Mouse (Mus musculus): ENCODE measurements at regions not wholly inside any gene's neighbourhood (a gene's known extent, or its start where the extent isn't known, plus 50 kb on each side); places are given as distances from the start of the nearest gene placed in this dataset.

GRCm38 (mm10) chr9:41525534-41525933 is 364.0 kb upstream of the Ubash3b start:
- H3K4me3 ChIP-seq = no peak overlapping the region
- H3K4me2 ChIP-seq (replicated peaks) = no peak overlapping the region
- H3K27me3 ChIP-seq = no peaks in the 10 kb centered on the region
- H3K4me1 ChIP-seq = peaks cover 26% of the 10 kb centered on the region
- no peak for ATAC-seq (ENCODE audit: low FRiP score, low read depth)
- H3K27ac ChIP-seq (replicated peaks) = peak overlapping the region; percentile 63
- H3K9me3 ChIP-seq = no peaks in the 10 kb centered on the region
- no peak overlapping the region for H3K9ac ChIP-seq (replicated peaks)
- 50% methylated on average over 1 of the region's 1 CpGs for WGBS
- H3K36me3 ChIP-seq = peaks cover 8% of the 10 kb centered on the region

- Histone ChIP-seq H3K4me2 (replicated peaks) (no peak overlapping the region), H3K9me3 (no peaks in the 10 kb centered on the region), H3K27ac (replicated peaks) (peak overlapping the region; percentile 63), H3K27me3 (no peaks in the 10 kb centered on the region), H3K4me1 (peaks cover 26% of the 10 kb centered on the region), H3K4me3 (no peak overlapping the region), H3K9ac (replicated peaks) (no peak overlapping the region), H3K36me3 (peaks cover 8% of the 10 kb centered on the region)
- ATAC-seq (ENCODE audit: low FRiP score, low read depth) = no peak
- WGBS = 68% methylated on average over 7 of the region's 7 CpGs
Observed at GRCm38 (mm10) chr9:41524591-41524990, 363.1 kb upstream of the Ubash3b start.

GRCm38 (mm10) chr9:41523969-41524368 is 362.5 kb upstream of the Ubash3b start:
- Histone ChIP-seq H3K27me3 (no peaks in the 10 kb centered on the region), H3K9me3 (no peaks in the 10 kb centered on the region), H3K27ac (replicated peaks) (peak overlapping the region; percentile 63; the same call in 1 of the 2 replicates), H3K4me2 (replicated peaks) (no peak overlapping the region), H3K4me1 (peaks cover 26% of the 10 kb centered on the region), H3K4me3 (no peak overlapping the region), H3K9ac (replicated peaks) (no peak overlapping the region), H3K36me3 (peaks cover 8% of the 10 kb centered on the region)
- WGBS = 98% methylated on average over 2 of the region's 2 CpGs
- no peak for ATAC-seq (ENCODE audit: low FRiP score, low read depth)

- no peak overlapping the region for H3K4me3 ChIP-seq
- no peaks in the 10 kb centered on the region for H3K9me3 ChIP-seq
- ATAC-seq (ENCODE audit: low FRiP score, low read depth) = no peak
- H3K4me2 ChIP-seq (replicated peaks) = no peak overlapping the region
- H3K4me1 ChIP-seq = peaks cover 30% of the 10 kb centered on the region
- no peaks in the 10 kb centered on the region for H3K27me3 ChIP-seq
- 85% methylated on average over 1 of the region's 1 CpGs for WGBS
- no peak overlapping the region for H3K27ac ChIP-seq (replicated peaks)
- H3K36me3 ChIP-seq = peaks cover 8% of the 10 kb centered on the region
- H3K9ac ChIP-seq (replicated peaks) = no peak overlapping the region
Observed at GRCm38 (mm10) chr9:41522302-41522701, 360.8 kb upstream of the Ubash3b start.

GRCm38 (mm10) chr9:41517787-41518186 is 356.3 kb upstream of the Ubash3b start:
- Histone ChIP-seq H3K27me3 (no peaks in the 10 kb centered on the region), H3K4me2 (replicated peaks) (no peak overlapping the region), H3K9me3 (no peaks in the 10 kb centered on the region), H3K4me3 (no peak overlapping the region), H3K9ac (replicated peaks) (no peak overlapping the region), H3K36me3 (0 out of 2 replicates have a peak, but pooled peaks cover 3% of the 10 kb centered on the region), H3K4me1 (0 out of 2 replicates have a peak, but pooled peaks cover 7% of the 10 kb centered on the region), H3K27ac (replicated peaks) (no peak overlapping the region)
- no peak for ATAC-seq (ENCODE audit: low FRiP score, low read depth)
- 75% methylated on average over 2 of the region's 2 CpGs for WGBS

- H3K27me3 ChIP-seq = no peaks in the 10 kb centered on the region
- no peaks in the 10 kb centered on the region for H3K36me3 ChIP-seq
- 77% methylated on average over 2 of the region's 2 CpGs for WGBS
- no peak overlapping the region for H3K9ac ChIP-seq (replicated peaks)
- H3K9me3 ChIP-seq = no peaks in the 10 kb centered on the region
- no peak for ATAC-seq (ENCODE audit: low FRiP score, low read depth)
- no peak overlapping the region; the same call in 1 of the 2 replicates for H3K27ac ChIP-seq (replicated peaks)
- H3K4me2 ChIP-seq (replicated peaks) = no peak overlapping the region
- H3K4me3 ChIP-seq = no peak overlapping the region
- H3K4me1 ChIP-seq = 0 out of 2 replicates have a peak, but pooled peaks cover 7% of the 10 kb centered on the region
Observed at GRCm38 (mm10) chr9:41517053-41517696, 355.7 kb upstream of the Ubash3b start.

- H3K4me2 ChIP-seq (replicated peaks) = no peak overlapping the region
- 0 out of 2 replicates have a peak, but pooled peaks cover 7% of the 10 kb centered on the region for H3K4me1 ChIP-seq
- H3K9ac ChIP-seq (replicated peaks) = no peak overlapping the region
- H3K36me3 ChIP-seq = no peaks in the 10 kb centered on the region
- H3K9me3 ChIP-seq = no peaks in the 10 kb centered on the region
- ATAC-seq (ENCODE audit: low FRiP score, low read depth) = no peak
- H3K4me3 ChIP-seq = no peak overlapping the region
- no peaks in the 10 kb centered on the region for H3K27me3 ChIP-seq
- H3K27ac ChIP-seq (replicated peaks) = no peak overlapping the region
Observed at GRCm38 (mm10) chr9:41515192-41515591, 353.7 kb upstream of the Ubash3b start.

GRCm38 (mm10) chr9:41513701-41514100 is 352.2 kb upstream of the Ubash3b start:
- 0 out of 2 replicates have a peak, but pooled peaks cover 7% of the 10 kb centered on the region for H3K4me1 ChIP-seq
- no peak overlapping the region for H3K4me2 ChIP-seq (replicated peaks)
- H3K36me3 ChIP-seq = peaks cover 5% of the 10 kb centered on the region; the same call in 1 of the 2 replicates
- 54% methylated on average over 1 of the region's 1 CpGs for WGBS
- H3K9ac ChIP-seq (replicated peaks) = no peak overlapping the region
- no peaks in the 10 kb centered on the region for H3K9me3 ChIP-seq
- no peak overlapping the region for H3K4me3 ChIP-seq
- no peaks in the 10 kb centered on the region for H3K27me3 ChIP-seq
- no peak overlapping the region for H3K27ac ChIP-seq (replicated peaks)
- no peak for ATAC-seq (ENCODE audit: low FRiP score, low read depth)

- no peak for ATAC-seq (ENCODE audit: low FRiP score, low read depth)
- no peak overlapping the region for H3K4me3 ChIP-seq
- no peak overlapping the region for H3K4me2 ChIP-seq (replicated peaks)
- H3K27ac ChIP-seq (replicated peaks) = no peak overlapping the region
- H3K9ac ChIP-seq (replicated peaks) = no peak overlapping the region
- H3K4me1 ChIP-seq = no peaks in the 10 kb centered on the region
- no peaks in the 10 kb centered on the region for H3K9me3 ChIP-seq
- no peaks in the 10 kb centered on the region for H3K27me3 ChIP-seq
- H3K36me3 ChIP-seq = peaks cover 17% of the 10 kb centered on the region
- WGBS = 93% methylated on average over 2 of the region's 2 CpGs
Observed at GRCm38 (mm10) chr9:41509597-41509996, 348.1 kb upstream of the Ubash3b start.

GRCm38 (mm10) chr9:41508746-41509145 is 347.2 kb upstream of the Ubash3b start:
- Histone ChIP-seq H3K9me3 (no peaks in the 10 kb centered on the region), H3K4me1 (no peaks in the 10 kb centered on the region), H3K27ac (replicated peaks) (no peak overlapping the region), H3K4me2 (replicated peaks) (no peak overlapping the region), H3K9ac (replicated peaks) (no peak overlapping the region), H3K36me3 (peaks cover 17% of the 10 kb centered on the region), H3K4me3 (no peak overlapping the region), H3K27me3 (no peaks in the 10 kb centered on the region)
- WGBS = 91% methylated on average over 5 of the region's 5 CpGs
- no peak for ATAC-seq (ENCODE audit: low FRiP score, low read depth)

- H3K9ac ChIP-seq (replicated peaks) = no peak overlapping the region
- no peak overlapping the region for H3K4me2 ChIP-seq (replicated peaks)
- H3K27ac ChIP-seq (replicated peaks) = no peak overlapping the region
- H3K4me1 ChIP-seq = no peaks in the 10 kb centered on the region
- H3K4me3 ChIP-seq = no peak overlapping the region
- H3K27me3 ChIP-seq = no peaks in the 10 kb centered on the region
- no peaks in the 10 kb centered on the region for H3K9me3 ChIP-seq
- no peak for ATAC-seq (ENCODE audit: low FRiP score, low read depth)
- peaks cover 19% of the 10 kb centered on the region for H3K36me3 ChIP-seq
- WGBS = 87% methylated on average over 5 of the region's 5 CpGs
Observed at GRCm38 (mm10) chr9:41498326-41498725, 336.8 kb upstream of the Ubash3b start.

GRCm38 (mm10) chr9:41490112-41490511 is 328.6 kb upstream of the Ubash3b start:
- WGBS = 95% methylated on average over 3 of the region's 3 CpGs
- Histone ChIP-seq H3K9ac (replicated peaks) (no peak overlapping the region), H3K4me2 (replicated peaks) (no peak overlapping the region), H3K27ac (replicated peaks) (no peak overlapping the region), H3K36me3 (peaks cover 16% of the 10 kb centered on the region), H3K4me3 (no peak overlapping the region), H3K4me1 (peaks cover 4% of the 10 kb centered on the region; the same call in 1 of the 2 replicates), H3K27me3 (no peaks in the 10 kb centered on the region), H3K9me3 (no peaks in the 10 kb centered on the region)
- ATAC-seq (ENCODE audit: low FRiP score, low read depth) = no peak

- Histone ChIP-seq H3K27me3 (no peaks in the 10 kb centered on the region), H3K4me1 (peaks cover 4% of the 10 kb centered on the region; the same call in 1 of the 2 replicates), H3K27ac (replicated peaks) (no peak overlapping the region), H3K36me3 (peaks cover 18% of the 10 kb centered on the region), H3K4me3 (no peak overlapping the region), H3K9me3 (no peaks in the 10 kb centered on the region), H3K9ac (replicated peaks) (no peak overlapping the region), H3K4me2 (replicated peaks) (no peak overlapping the region)
- 85% methylated on average over 2 of the region's 2 CpGs for WGBS
- ATAC-seq (ENCODE audit: low FRiP score, low read depth) = no peak
Observed at GRCm38 (mm10) chr9:41488046-41488445, 326.5 kb upstream of the Ubash3b start.
